7 mouse cellular contexts compared by ENCODE assay signal in genomic region chr4:151156904-151157303, GRCm38 (mm10).
A peak's percentile ranks its signal among the peaks of the same experiment; 100 is the strongest.
DNase-seq lines count a peak whose midpoint lies in the region; ATAC-seq and TF ChIP-seq lines count a peak whose summit lies in the region.

No protein-coding gene starts in this region.

- ATAC-seq in hindbrain, postnatal 0 days: peak; percentile 48; the same call in 1 of the 2 replicates
- ATAC-seq in midbrain, embryonic 11.5 days (ENCODE audit: low FRiP score): peak; percentile 58; the same call in 1 of the 2 replicates

- TF ChIP-seq CTCF in hindbrain, postnatal 0 days (IDR thresholded peaks at IDR 0.05; ENCODE audit: low read depth): peak; percentile 99

- H3K4me1 ChIP-seq in hindbrain, postnatal 0 days (ENCODE audit: insufficient read depth, low read length): peaks cover 14% of the 10 kb centered on the region
- peaks cover 8% of the 10 kb centered on the region; the same call in 1 of the 2 replicates for H3K4me1 ChIP-seq in midbrain, embryonic 11.5 days (ENCODE audit: control insufficient read depth, insufficient read depth, low read length)

- peak; percentile 75 to 94 for DNase-seq in adrenal gland, adult (ENCODE audit: inconsistent age in 2 of 2, low spot score in 1 of 2)
- DNase-seq in cerebellum, adult 9-10 months: peak; percentile 90
- DNase-seq in forelimb bud, embryonic 11.5 days (ENCODE audit: low read depth, low spot score): peak; percentile 79
- DNase-seq in hindbrain, postnatal 0 days (ENCODE audit: low spot score): peak; percentile 94
- DNase-seq in left cerebral cortex, adult 18-20 months (ENCODE audit: low spot score in 2 of 2): peak; percentile 88 to 97
- peak; percentile 99 for DNase-seq in midbrain, embryonic 11.5 days (ENCODE audit: low spot score, missing footprints)
- peak; percentile 19 for DNase-seq in spleen, adult 12 weeks (ENCODE audit: low spot score)

- H3K36me3 ChIP-seq in hindbrain, postnatal 0 days (ENCODE audit: insufficient read depth, low read length): no peaks in the 10 kb centered on the region
- H3K36me3 ChIP-seq in midbrain, embryonic 11.5 days (ENCODE audit: control insufficient read depth, insufficient read depth, low read length): no peaks in the 10 kb centered on the region

- no peak overlapping the region for H3K27ac ChIP-seq in hindbrain, postnatal 0 days
- H3K27ac ChIP-seq in midbrain, embryonic 11.5 days (ENCODE audit: low read depth, low read length): no peak overlapping the region

- 2% methylated on average over 7 of the region's 7 CpGs for WGBS in hindbrain, postnatal 0 days
- 1% methylated on average over 7 of the region's 7 CpGs for WGBS in midbrain, embryonic 11.5 days

- peaks cover 4% of the 10 kb centered on the region; the same call in 1 of the 2 replicates for H3K27me3 ChIP-seq in hindbrain, postnatal 0 days (ENCODE audit: insufficient read depth, low read length)
- H3K27me3 ChIP-seq in midbrain, embryonic 11.5 days (ENCODE audit: control insufficient read depth, insufficient read depth, low read length): no peaks in the 10 kb centered on the region; the same call in 1 of the 2 replicates

- no peaks in the 10 kb centered on the region for H3K9me3 ChIP-seq in hindbrain, postnatal 0 days (ENCODE audit: low read length)
- H3K9me3 ChIP-seq in midbrain, embryonic 11.5 days (ENCODE audit: control insufficient read depth, low read length): no peaks in the 10 kb centered on the region

- no peak overlapping the region for H3K4me3 ChIP-seq in hindbrain, postnatal 0 days (ENCODE audit: low read length)
- H3K4me3 ChIP-seq in midbrain, embryonic 11.5 days (ENCODE audit: low read depth, low read length): no peak overlapping the region

- no peak overlapping the region for H3K9ac ChIP-seq in hindbrain, postnatal 0 days (replicated peaks; ENCODE audit: low read length)
- H3K9ac ChIP-seq in midbrain, embryonic 11.5 days (ENCODE audit: low read length): no peak overlapping the region

- H3K4me2 ChIP-seq in hindbrain, postnatal 0 days (ENCODE audit: low read depth, low read length): no peak overlapping the region
- no peak overlapping the region for H3K4me2 ChIP-seq in midbrain, embryonic 11.5 days

Comparison
In these comparisons a context has a peak if more than half of its experiments do, and no peak if none do; other contexts are left out.
1. DNase-seq: peak in every context shown above with its lines; median percentile 99 in midbrain, embryonic 11.5 days; 94 in hindbrain, postnatal 0 days; 92 in left cerebral cortex, adult 18-20 months; 90 in cerebellum, adult 9-10 months; 84 in adrenal gland, adult; 79 in forelimb bud, embryonic 11.5 days; 19 in spleen, adult 12 weeks.